Mouse (Mus musculus) myocyte (in vitro differentiated cells): ENCODE measurements around the gene Swap70. TPM values are rescaled to one million over a fixed set of nuclear protein-coding genes. Genes with fewer than 3 reads are reported as not detected.

ENCODE experiments used
- H3K27me3 ChIP-seq: one replicate; pipeline ENCODE4 v1.6.1; 2011; ENCODE audit not compliant: control insufficient read depth, insufficient read depth, insufficient read length
- H3K36me3 ChIP-seq: one replicate; pipeline ENCODE4 v1.6.1; 2011; ENCODE audit not compliant: control insufficient read depth, insufficient read depth
- H3K4me2 ChIP-seq: one replicate; pipeline ENCODE4 v1.6.1; 2011; ENCODE audit warnings: low read depth, control low read depth
- H3K4me3 ChIP-seq: one replicate; pipeline ENCODE4 v1.5.1; 2011; ENCODE audit warnings: mild to moderate bottlenecking, control low read depth, moderate library complexity
- H3K79me2 ChIP-seq: one replicate; pipeline ENCODE4 v1.6.1; 2011; ENCODE audit not compliant: control insufficient read depth, insufficient read depth
- H3ac ChIP-seq: one replicate; pipeline ENCODE4 v1.6.1; 2011; ENCODE audit not compliant: control insufficient read depth, insufficient read length
- CEBPB ChIP-seq: IDR thresholded peaks from 2 replicates; pipeline ENCODE4 v1.6.1; 2011; ENCODE audit warnings: mild to moderate bottlenecking, moderate library complexity; ENCODE audit not compliant: poor library complexity, insufficient read depth, severe bottlenecking
- E2F4 ChIP-seq: IDR thresholded peaks from one replicate; pipeline ENCODE4 v1.6.1; 2011; ENCODE audit warnings: mild to moderate bottlenecking, control low read depth, moderate library complexity; ENCODE audit not compliant: insufficient read depth
- MAX ChIP-seq: IDR thresholded peaks from one replicate; pipeline ENCODE4 v1.6.1; 2011; ENCODE audit warnings: low read depth, mild to moderate bottlenecking, control low read depth
- MYOD1 ChIP-seq, 3 experiments: IDR thresholded peaks; one replicate each; pipeline ENCODE4 v1.6.1; 2011; ENCODE audit warnings: control low read depth in 2 of 3, low read depth in 2 of 3, mild to moderate bottlenecking in 2 of 3, moderate library complexity in 1 of 3; ENCODE audit not compliant: insufficient read length in 2 of 3, control insufficient read depth in 1 of 3
- MYOG ChIP-seq, 3 experiments: IDR thresholded peaks; one replicate each; pipeline ENCODE4 v1.6.1; 2011; ENCODE audit warnings: control low read depth in 2 of 3, low read depth in 2 of 3, mild to moderate bottlenecking in 2 of 3; ENCODE audit not compliant: insufficient read length in 2 of 3, control insufficient read depth in 1 of 3, insufficient read depth in 1 of 3
- POLR2A ChIP-seq: IDR thresholded peaks from one replicate; pipeline ENCODE4 v1.6.1; 2011; ENCODE audit warnings: low read depth, mild to moderate bottlenecking, control low read depth, moderate library complexity; ENCODE audit not compliant: insufficient read length
- POLR2AphosphoS2 ChIP-seq: IDR thresholded peaks from one replicate; pipeline ENCODE4 v1.6.1; 2011; ENCODE audit warnings: low read depth, control low read depth; ENCODE audit not compliant: insufficient read length
- REST ChIP-seq: IDR thresholded peaks from one replicate; pipeline ENCODE4 v1.6.1; 2011; ENCODE audit warnings: mild to moderate bottlenecking, control low read depth, moderate library complexity; ENCODE audit not compliant: insufficient read depth, insufficient read length
- SRF ChIP-seq: IDR thresholded peaks from one replicate; pipeline ENCODE4 v1.6.1; 2011; ENCODE audit warnings: low read depth; ENCODE audit not compliant: control insufficient read depth, insufficient read length
- TCF12 ChIP-seq: IDR thresholded peaks from one replicate; pipeline ENCODE4 v1.6.1; 2011; ENCODE audit warnings: mild to moderate bottlenecking, control low read depth; ENCODE audit not compliant: poor library complexity, insufficient read depth, severe bottlenecking
- TCF3 ChIP-seq: IDR thresholded peaks from one replicate; pipeline ENCODE4 v1.6.1; 2011; ENCODE audit warnings: low read depth, control low read depth; ENCODE audit not compliant: insufficient read length
- USF1 ChIP-seq: IDR thresholded peaks from one replicate; pipeline ENCODE4 v1.6.1; 2011; ENCODE audit warnings: low read depth, mild to moderate bottlenecking, control low read depth, moderate library complexity
- polyA plus RNA-seq: library from polyadenylated mRNA; unstranded; fragments of >200 nt; fragmentation: generic; extraction: Trizol; gene quantifications from one replicate; pipeline ENCODE4 v1.2.1, GENCODE M21; 2012; ENCODE audit warnings: missing spikeins

Swap70 gene
- polyA plus RNA-seq, 1 experiment, result 11.4 TPM

DNA sequence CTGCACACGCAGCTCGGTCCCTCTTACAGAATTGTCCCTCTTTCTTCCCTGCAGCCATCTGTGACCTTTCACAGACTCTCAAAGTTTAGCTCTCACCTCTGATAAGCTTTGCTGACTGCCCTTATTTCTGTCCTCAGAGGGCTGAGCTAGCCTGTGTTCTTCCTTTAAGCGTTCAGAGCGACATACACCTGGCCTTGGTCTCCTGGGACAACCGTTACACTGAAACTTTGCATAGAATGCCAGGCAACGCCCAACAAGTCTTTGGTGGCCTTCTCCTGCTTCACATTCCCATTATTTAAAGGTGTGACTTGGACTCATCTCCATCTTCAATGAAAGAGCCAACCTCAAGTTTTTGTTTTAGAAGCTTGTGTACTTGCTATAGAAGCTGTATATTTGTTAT is 13.2 kb upstream of the Swap70 start:
- Histone ChIP-seq H3K4me3 (no peak overlapping the region), H3K36me3 (no peaks in the 10 kb centered on the region), H3K27me3 (no peaks in the 10 kb centered on the region), H3ac (no peak overlapping the region), H3K4me2 (no peak overlapping the region), H3K79me2 (no peaks in the 10 kb centered on the region)
- no peak for TF ChIP-seq SRF
- no peak for TF ChIP-seq E2F4
- TF ChIP-seq POLR2A, result no peak

DNA sequence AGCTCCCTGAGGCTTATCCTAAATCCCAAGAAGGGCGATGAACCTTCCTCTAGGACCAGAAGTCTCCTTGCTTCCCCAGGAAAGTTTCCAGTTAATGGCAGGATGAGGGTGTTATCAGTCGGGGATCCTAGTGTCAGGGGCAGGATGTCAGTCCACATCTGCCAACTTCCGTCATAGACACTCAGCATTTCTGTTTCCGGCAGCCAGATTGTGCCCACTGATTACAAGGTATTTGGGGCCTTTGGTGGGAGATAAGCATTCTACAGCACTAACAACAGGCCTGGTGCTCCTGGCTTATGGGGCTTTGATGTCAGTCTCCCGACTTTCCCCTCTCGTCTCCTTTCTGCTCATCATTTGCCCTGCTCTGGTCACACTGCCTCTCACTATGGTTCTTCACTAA is 12.1 kb upstream of the Swap70 start:
- H3ac ChIP-seq, result no peak overlapping the region
- no peaks in the 10 kb centered on the region for H3K36me3 ChIP-seq
- no peak overlapping the region for H3K4me3 ChIP-seq
- no peaks in the 10 kb centered on the region for H3K79me2 ChIP-seq
- no peaks in the 10 kb centered on the region for H3K27me3 ChIP-seq
- no peak overlapping the region for H3K4me2 ChIP-seq
- TF ChIP-seq MAX, result no peak
- no peak for TF ChIP-seq TCF3
- no peak for TF ChIP-seq REST
- TF ChIP-seq E2F4, result no peak
- no peak for TF ChIP-seq SRF
- TF ChIP-seq CEBPB, result no peak
- TF ChIP-seq POLR2AphosphoS2, result no peak
- TF ChIP-seq TCF12, result no peak
- no peak for TF ChIP-seq MYOD1 (IDR thresholded peaks at IDR 0.05; ENCODE audit: control insufficient read depth in 1 of 3, insufficient read length in 2 of 3, low read depth in 2 of 3)
- no peak for TF ChIP-seq MYOG (IDR thresholded peaks at IDR 0.05; ENCODE audit: control insufficient read depth in 1 of 3, insufficient read depth in 1 of 3, insufficient read length in 2 of 3, low read depth in 2 of 3)
- TF ChIP-seq USF1, result no peak
- no peak for TF ChIP-seq POLR2A

DNA sequence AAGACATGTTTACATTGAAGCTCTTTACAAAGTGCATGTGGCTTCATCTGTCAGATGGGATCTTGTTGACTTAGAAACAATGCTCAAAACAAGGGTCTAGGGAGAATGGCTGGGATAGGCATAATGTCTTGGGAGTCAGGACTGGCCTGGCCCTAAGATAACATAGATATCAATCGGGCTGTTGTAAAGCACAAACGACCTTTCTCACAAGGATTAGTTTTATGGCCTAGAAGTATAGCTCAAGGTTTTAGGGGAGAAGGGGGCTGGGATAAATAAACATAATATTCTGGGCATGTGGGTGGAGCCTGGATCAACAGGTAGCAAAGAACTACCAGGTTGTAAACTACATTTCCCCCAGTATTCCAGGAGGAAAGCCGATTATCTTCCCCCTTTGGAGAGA is 10.5 kb upstream of the Swap70 start:
- no peaks in the 10 kb centered on the region for H3K79me2 ChIP-seq
- H3K4me3 ChIP-seq, result no peak overlapping the region
- TF ChIP-seq SRF, result no peak
- TF ChIP-seq TCF12, result no peak
- no peak for TF ChIP-seq TCF3
- no peak for TF ChIP-seq MAX
- no peak for TF ChIP-seq REST
- TF ChIP-seq E2F4, result no peak
- TF ChIP-seq MYOD1 (IDR thresholded peaks at IDR 0.05; ENCODE audit: control insufficient read depth in 1 of 3, insufficient read length in 2 of 3, low read depth in 2 of 3), result no peak
- TF ChIP-seq MYOG (IDR thresholded peaks at IDR 0.05; ENCODE audit: control insufficient read depth in 1 of 3, insufficient read depth in 1 of 3, insufficient read length in 2 of 3, low read depth in 2 of 3), result no peak
- no peak for TF ChIP-seq POLR2AphosphoS2
- TF ChIP-seq CEBPB, result no peak
- TF ChIP-seq POLR2A, result no peak
- TF ChIP-seq USF1, result no peak
- H3K4me2 ChIP-seq, result no peak overlapping the region
- H3ac ChIP-seq, result no peak overlapping the region
- no peaks in the 10 kb centered on the region for H3K27me3 ChIP-seq
- no peaks in the 10 kb centered on the region for H3K36me3 ChIP-seq

DNA sequence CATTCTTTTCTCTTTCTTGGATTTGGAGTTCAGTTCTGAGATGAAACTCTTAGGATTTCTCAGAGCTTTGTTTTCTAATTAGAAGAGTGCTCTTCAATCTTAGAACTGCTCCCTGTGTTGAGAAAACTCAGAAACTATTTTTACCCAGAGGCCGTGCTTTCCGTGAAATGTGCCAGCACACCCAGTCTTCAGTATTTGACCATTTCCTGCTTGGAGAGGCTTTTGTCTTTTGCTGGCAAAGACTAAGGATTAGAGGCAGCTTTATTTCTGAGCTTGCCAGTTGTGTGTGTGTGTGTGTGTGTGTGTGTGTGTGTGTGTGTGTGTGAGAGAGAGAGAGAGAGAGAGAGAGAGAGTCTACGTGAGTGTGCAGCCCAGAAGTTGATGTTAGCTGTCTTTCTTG is 6.6 kb upstream of the Swap70 start:
- Histone ChIP-seq H3K4me2 (no peak overlapping the region), H3K79me2 (no peaks in the 10 kb centered on the region), H3K4me3 (no peak overlapping the region), H3ac (no peak overlapping the region), H3K36me3 (no peaks in the 10 kb centered on the region), H3K27me3 (no peaks in the 10 kb centered on the region)
- TF ChIP-seq SRF, result no peak
- no peak for TF ChIP-seq USF1
- TF ChIP-seq TCF12, result no peak
- TF ChIP-seq POLR2A, result no peak
- TF ChIP-seq CEBPB, result no peak
- no peak for TF ChIP-seq E2F4
- no peak for TF ChIP-seq TCF3
- TF ChIP-seq MAX, result no peak
- no peak for TF ChIP-seq MYOG (IDR thresholded peaks at IDR 0.05; ENCODE audit: control insufficient read depth in 1 of 3, insufficient read depth in 1 of 3, insufficient read length in 2 of 3, low read depth in 2 of 3)
- TF ChIP-seq REST, result no peak
- TF ChIP-seq MYOD1 (IDR thresholded peaks at IDR 0.05; ENCODE audit: control insufficient read depth in 1 of 3, insufficient read length in 2 of 3, low read depth in 2 of 3), result no peak
- TF ChIP-seq POLR2AphosphoS2, result no peak

DNA sequence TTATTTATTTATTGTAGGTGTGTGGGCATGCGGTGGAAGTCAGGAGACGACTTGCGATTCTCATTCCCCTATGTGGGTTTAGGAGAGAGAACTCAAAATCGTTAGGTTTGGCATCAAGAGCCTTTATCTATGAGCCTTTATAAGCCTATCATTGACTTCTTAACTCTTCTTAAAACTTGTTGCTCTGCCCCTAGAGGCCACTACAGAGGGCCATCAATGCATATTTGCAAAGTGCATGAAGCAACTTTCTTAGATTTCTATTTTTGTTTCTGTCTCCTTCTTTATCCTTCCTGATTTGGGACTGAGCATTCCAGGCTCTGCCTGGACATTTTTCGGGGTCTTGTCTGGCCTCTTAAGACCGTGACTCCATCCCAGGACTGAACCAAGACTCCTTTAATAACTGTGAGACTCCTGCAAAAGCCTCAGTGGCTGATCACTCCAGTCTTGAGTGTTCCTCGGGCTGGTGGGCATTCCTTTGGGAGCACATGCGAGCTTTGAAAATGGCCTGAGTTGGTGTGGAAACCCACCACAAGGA is 393 bp upstream of the Swap70 start:
- Histone ChIP-seq H3K4me2 (peak overlapping the region; percentile 100), H3K79me2 (peaks cover 39% of the 10 kb centered on the region), H3K4me3 (peak overlapping the region; percentile 80), H3K36me3 (peaks cover 5% of the 10 kb centered on the region), H3ac (peak overlapping the region; percentile 79), H3K27me3 (no peaks in the 10 kb centered on the region)
- TF ChIP-seq E2F4 (no peak), TCF12 (no peak), MAX (no peak), USF1 (no peak), MYOG (IDR thresholded peaks at IDR 0.05; ENCODE audit: control insufficient read depth in 1 of 3, insufficient read depth in 1 of 3, insufficient read length in 2 of 3, low read depth in 2 of 3) (no peak), POLR2A (no peak), SRF (no peak), MYOD1 (IDR thresholded peaks at IDR 0.05; ENCODE audit: control insufficient read depth in 1 of 3, insufficient read length in 2 of 3, low read depth in 2 of 3) (no peak), REST (no peak), CEBPB (no peak)
